Mouse (Mus musculus) E14TG2a.4 (cell line): ENCODE measurements around the gene Rps6ka2.

Experiments
- CTCF ChIP-seq: conservative IDR thresholded peaks from 2 replicates; pipeline ENCODE4 v1.5.1; 2014; ENCODE audit warnings: low read length
- NANOG ChIP-seq: IDR thresholded peaks from 2 replicates; pipeline ENCODE4 v1.6.1; 2014; ENCODE audit warnings: borderline replicate concordance, low read length, mixed read lengths
- POU5F1 ChIP-seq: IDR thresholded peaks from 2 replicates; pipeline ENCODE4 v1.6.1; 2014; ENCODE audit warnings: low read length, borderline replicate concordance

GRCm38 (mm10) chr17:7262620-7263019, 92.7 kb downstream of the Rps6ka2 start:
- TF ChIP-seq CTCF (no peak), NANOG (no peak), POU5F1 (no peak)
